Mouse (Mus musculus) hindbrain, embryonic 13.5 days (tissue): Measurements from ENCODE around the gene Spata21. TPM values are rescaled to one million over a fixed set of nuclear protein-coding genes. Genes with fewer than 3 reads are reported as not detected.
A peak's percentile ranks its signal among the peaks of the same experiment; 100 is the strongest.

Experiments
- ATAC-seq: fragments of 200-750 bp; cut with Nextera tagmentation; 2 replicates; pipeline ENCODE4 v1.8.0; 2017; ENCODE audit warnings: moderate TSS enrichment; ENCODE audit not compliant: low FRiP score
- H3K27ac ChIP-seq: fragments of 300-500 bp; sonication (generic); 2 replicates; pipeline ENCODE4 v1.5.1; 2015; ENCODE audit warnings: inconsistent platforms, mild to moderate bottlenecking, moderate library complexity
- H3K27me3 ChIP-seq: fragments of 300-500 bp; sonication (generic); 2 replicates; pipeline ENCODE4 v1.6.1; 2015; ENCODE audit warnings: mild to moderate bottlenecking, inconsistent platforms
- H3K36me3 ChIP-seq: fragments of 300-500 bp; sonication (generic); 2 replicates; pipeline ENCODE4 v1.6.1; 2015; ENCODE audit warnings: mild to moderate bottlenecking, inconsistent platforms
- H3K4me1 ChIP-seq: fragments of 300-500 bp; sonication (generic); replicated peaks from 2 replicates; pipeline ENCODE4 v1.6.1; 2015; ENCODE audit warnings: inconsistent platforms
- H3K4me2 ChIP-seq: fragments of 300-500 bp; sonication (generic); 2 replicates; pipeline ENCODE4 v1.6.1; 2015; ENCODE audit warnings: inconsistent platforms, mild to moderate bottlenecking, moderate library complexity
- H3K4me3 ChIP-seq: fragments of 300-500 bp; sonication (generic); 2 replicates; pipeline ENCODE4 v1.5.1; 2015; ENCODE audit warnings: mild to moderate bottlenecking, inconsistent platforms
- H3K9ac ChIP-seq: fragments of 300-500 bp; sonication (generic); 2 replicates; pipeline ENCODE4 v1.6.1; 2015; ENCODE audit warnings: mild to moderate bottlenecking, inconsistent platforms
- H3K9me3 ChIP-seq: fragments of 300-500 bp; sonication (generic); 2 replicates; pipeline ENCODE4 v1.6.1; 2016; ENCODE audit warnings: inconsistent platforms
- WGBS: fragments of 180-500 bp; shearing (Covaris S2); methylation state at CpG from one replicate; pipeline ENCODE4 v1.1.7; 2015; 5-methylcytosine and 5-hydroxymethylcytosine counted together
- polyA plus RNA-seq: library from polyadenylated mRNA; unstranded; fragments of >200 nt; fragmentation: Nextera tagmentation; extraction: Ambion mirVana; gene quantifications from 2 replicates; pipeline ENCODE4 v1.2.1, GENCODE M21; 2015

Gene Spata21
- polyA plus RNA-seq, 1 experiment from 2014 or later, result 0.40 TPM

GRCm38 (mm10) chr4:141060426-141061301 lies 27.5 kb upstream of the Spata21 start, which contains the start of gene Crocc:
TSS of gene Crocc (minus strand) at chr4:141060550.
- under 1% methylated on average over 77 of the region's 77 CpGs for WGBS
- Histone ChIP-seq H3K9ac (peak within 1 kb of the TSS; percentile 85), H3K27ac (peak within 1 kb of the TSS; percentile 96), H3K4me2 (peak within 1 kb of the TSS; percentile 74), H3K4me3 (peak within 1 kb of the TSS; percentile 60), H3K9me3 (no peaks in the 10 kb centered on the region), H3K27me3 (no peaks in the 10 kb centered on the region), H3K4me1 (peaks cover 23% of the 10 kb centered on the region), H3K36me3 (peaks cover 18% of the 10 kb centered on the region)
- ATAC-seq, result peak; percentile 94

GRCm38 (mm10) chr4:141064104-141064659 lies 24.0 kb upstream of the Spata21 start:
- H3K4me1 ChIP-seq, result peaks cover 27% of the 10 kb centered on the region
- peaks cover 38% of the 10 kb centered on the region for H3K36me3 ChIP-seq
- H3K27me3 ChIP-seq, result no peaks in the 10 kb centered on the region
- no peak overlapping the region for H3K9ac ChIP-seq
- ATAC-seq, result no peak
- H3K4me2 ChIP-seq, result no peak overlapping the region
- H3K9me3 ChIP-seq, result no peaks in the 10 kb centered on the region
- H3K4me3 ChIP-seq, result no peak overlapping the region
- WGBS, result 82% methylated on average over 4 of the region's 4 CpGs
- H3K27ac ChIP-seq, result no peak overlapping the region

GRCm38 (mm10) chr4:141065123-141065522 lies 23.0 kb upstream of the Spata21 start:
- Histone ChIP-seq H3K27me3 (no peaks in the 10 kb centered on the region), H3K9me3 (no peaks in the 10 kb centered on the region), H3K36me3 (peaks cover 46% of the 10 kb centered on the region), H3K27ac (peak overlapping the region; percentile 44; the same call in 1 of the 2 replicates), H3K4me3 (no peak overlapping the region), H3K9ac (no peak overlapping the region), H3K4me2 (no peak overlapping the region), H3K4me1 (peaks cover 19% of the 10 kb centered on the region)
- no peak for ATAC-seq
- 4% methylated on average over 8 of the region's 8 CpGs for WGBS

- Histone ChIP-seq H3K4me1 (peaks cover 12% of the 10 kb centered on the region), H3K27me3 (no peaks in the 10 kb centered on the region), H3K36me3 (peaks cover 64% of the 10 kb centered on the region), H3K9me3 (no peaks in the 10 kb centered on the region), H3K4me2 (no peak overlapping the region), H3K9ac (peak overlapping the region; percentile 35), H3K27ac (peak overlapping the region; percentile 67), H3K4me3 (no peak overlapping the region)
- ATAC-seq, result no peak
- WGBS, result 77% methylated on average over 12 of the region's 12 CpGs
Measured at GRCm38 (mm10) chr4:141066709-141067515, 21.2 kb upstream of the Spata21 start.

GRCm38 (mm10) chr4:141067516-141068046 lies 20.6 kb upstream of the Spata21 start:
- peak overlapping the region; percentile 35; the same call in 1 of the 2 replicates for H3K9ac ChIP-seq
- no peaks in the 10 kb centered on the region for H3K9me3 ChIP-seq
- no peak for ATAC-seq
- peaks cover 71% of the 10 kb centered on the region for H3K36me3 ChIP-seq
- H3K4me1 ChIP-seq, result peaks cover 12% of the 10 kb centered on the region
- H3K27ac ChIP-seq, result peak overlapping the region; percentile 67; the same call in 1 of the 2 replicates
- no peak overlapping the region for H3K4me2 ChIP-seq
- H3K27me3 ChIP-seq, result no peaks in the 10 kb centered on the region
- 86% methylated on average over 9 of the region's 9 CpGs for WGBS
- no peak overlapping the region for H3K4me3 ChIP-seq

GRCm38 (mm10) chr4:141068655-141069054 lies 19.5 kb upstream of the Spata21 start:
- peaks cover 15% of the 10 kb centered on the region for H3K4me1 ChIP-seq
- H3K9me3 ChIP-seq, result no peaks in the 10 kb centered on the region
- no peaks in the 10 kb centered on the region for H3K27me3 ChIP-seq
- no peak for ATAC-seq
- no peak overlapping the region for H3K4me2 ChIP-seq
- H3K27ac ChIP-seq, result no peak overlapping the region
- peaks cover 80% of the 10 kb centered on the region for H3K36me3 ChIP-seq
- no peak overlapping the region for H3K4me3 ChIP-seq
- H3K9ac ChIP-seq, result no peak overlapping the region
- 91% methylated on average over 8 of the region's 8 CpGs for WGBS

- no peak for ATAC-seq
- Histone ChIP-seq H3K9ac (no peak overlapping the region; the same call in 1 of the 2 replicates), H3K27me3 (no peaks in the 10 kb centered on the region), H3K4me3 (no peak overlapping the region), H3K9me3 (no peaks in the 10 kb centered on the region), H3K27ac (0 out of 2 replicates have a peak overlapping the region, but pooled peaks have one; percentile 35), H3K4me2 (no peak overlapping the region), H3K4me1 (peaks cover 21% of the 10 kb centered on the region), H3K36me3 (peaks cover 90% of the 10 kb centered on the region)
- 62% methylated on average over 4 of the region's 4 CpGs for WGBS
Measured at GRCm38 (mm10) chr4:141069731-141070130, 18.4 kb upstream of the Spata21 start.

- H3K4me1 ChIP-seq, result peaks cover 33% of the 10 kb centered on the region
- ATAC-seq, result no peak
- no peaks in the 10 kb centered on the region for H3K9me3 ChIP-seq
- H3K9ac ChIP-seq, result no peak overlapping the region
- H3K4me2 ChIP-seq, result no peak overlapping the region
- no peak overlapping the region for H3K4me3 ChIP-seq
- peaks cover 81% of the 10 kb centered on the region for H3K36me3 ChIP-seq
- H3K27me3 ChIP-seq, result no peaks in the 10 kb centered on the region
- no peak overlapping the region for H3K27ac ChIP-seq
- 90% methylated on average over 11 of the region's 11 CpGs for WGBS
Measured at GRCm38 (mm10) chr4:141072502-141072901, 15.6 kb upstream of the Spata21 start.

GRCm38 (mm10) chr4:141073661-141074060 lies 14.5 kb upstream of the Spata21 start:
- H3K4me3 ChIP-seq, result no peak overlapping the region
- no peak overlapping the region for H3K27ac ChIP-seq
- peaks cover 34% of the 10 kb centered on the region for H3K4me1 ChIP-seq
- H3K9ac ChIP-seq, result no peak overlapping the region
- WGBS, result 90% methylated on average over 9 of the region's 9 CpGs
- H3K9me3 ChIP-seq, result no peaks in the 10 kb centered on the region
- no peak overlapping the region for H3K4me2 ChIP-seq
- no peaks in the 10 kb centered on the region for H3K27me3 ChIP-seq
- ATAC-seq, result no peak
- H3K36me3 ChIP-seq, result peaks cover 69% of the 10 kb centered on the region

- Histone ChIP-seq H3K36me3 (peaks cover 65% of the 10 kb centered on the region), H3K27ac (no peak overlapping the region), H3K4me1 (peaks cover 34% of the 10 kb centered on the region), H3K4me3 (no peak overlapping the region), H3K4me2 (no peak overlapping the region), H3K27me3 (no peaks in the 10 kb centered on the region), H3K9me3 (no peaks in the 10 kb centered on the region), H3K9ac (no peak overlapping the region)
- no peak for ATAC-seq
- 95% methylated on average over 4 of the region's 4 CpGs for WGBS
Measured at GRCm38 (mm10) chr4:141074109-141074508, 14.0 kb upstream of the Spata21 start.

- no peaks in the 10 kb centered on the region for H3K9me3 ChIP-seq
- ATAC-seq, result no peak
- 83% methylated on average over 17 of the region's 17 CpGs for WGBS
- peak overlapping the region; percentile 97 for H3K4me2 ChIP-seq
- no peaks in the 10 kb centered on the region for H3K27me3 ChIP-seq
- peaks cover 34% of the 10 kb centered on the region for H3K4me1 ChIP-seq
- peak overlapping the region; percentile 96 for H3K9ac ChIP-seq
- peaks cover 38% of the 10 kb centered on the region for H3K36me3 ChIP-seq
- peak overlapping the region; percentile 94 for H3K4me3 ChIP-seq
- 0 out of 2 replicates have a peak overlapping the region, but pooled peaks have one; percentile 12 for H3K27ac ChIP-seq
Measured at GRCm38 (mm10) chr4:141076761-141077506, 11.2 kb upstream of the Spata21 start.
